Mouse (Mus musculus) urinary bladder, postnatal 36 days (tissue): ENCODE measurements around the gene Timm50.
A peak's percentile ranks its signal among the peaks of the same experiment; 100 is the strongest.

Source experiments
- DNase-seq, 2 experiments: peaks; one replicate each; pipeline ENCODE4 v3.0.0; 2022; ENCODE audit warnings: low spot score in 2 of 2, mixed read lengths in 1 of 2

Gene Timm50

GRCm38 (mm10) chr7:28268576-28268975, 43.3 kb downstream of the Timm50 start:
- no peak for DNase-seq

- DNase-seq: peak; percentile 54 to 55
Observed at GRCm38 (mm10) chr7:28268042-28268531, 43.8 kb downstream of the Timm50 start.

GRCm38 (mm10) chr7:28267129-28268041, 44.5 kb downstream of the Timm50 start, which contains the start of gene Eid2:
Gene Eid2 (plus strand): TSS chr7:28267881.
- peak; percentile 59 to 74 for DNase-seq

GRCm38 (mm10) chr7:28265391-28265790, 46.5 kb downstream of the Timm50 start:
- no peak for DNase-seq

GRCm38 (mm10) chr7:28263786-28264185, 48.1 kb downstream of the Timm50 start:
- peak; percentile 43 to 60 for DNase-seq

- no peak for DNase-seq
Observed at GRCm38 (mm10) chr7:28262861-28263260, 49.0 kb downstream of the Timm50 start.
